Mouse (Mus musculus) thymus, adult 2 months (tissue): ENCODE results near the gene Gm20388.

Experiments used
- CTCF ChIP-seq: fragments of 200-500 bp; IDR thresholded peaks from 2 replicates; pipeline ENCODE4 v1.5.1; 2012; ENCODE audit warnings: mild to moderate bottlenecking, control low read depth, low read length, moderate library complexity, borderline replicate concordance; ENCODE audit not compliant: control insufficient read depth, poor library complexity, insufficient read depth; ENCODE audit errors: extremely low read depth
- POLR2A ChIP-seq: fragments of 200-500 bp; IDR thresholded peaks from 2 replicates; pipeline ENCODE4 v1.6.1; 2012; ENCODE audit warnings: mild to moderate bottlenecking, low read length, control low read depth, moderate library complexity; ENCODE audit not compliant: control insufficient read depth, poor library complexity, insufficient read depth; ENCODE audit errors: extremely low read depth

DNA sequence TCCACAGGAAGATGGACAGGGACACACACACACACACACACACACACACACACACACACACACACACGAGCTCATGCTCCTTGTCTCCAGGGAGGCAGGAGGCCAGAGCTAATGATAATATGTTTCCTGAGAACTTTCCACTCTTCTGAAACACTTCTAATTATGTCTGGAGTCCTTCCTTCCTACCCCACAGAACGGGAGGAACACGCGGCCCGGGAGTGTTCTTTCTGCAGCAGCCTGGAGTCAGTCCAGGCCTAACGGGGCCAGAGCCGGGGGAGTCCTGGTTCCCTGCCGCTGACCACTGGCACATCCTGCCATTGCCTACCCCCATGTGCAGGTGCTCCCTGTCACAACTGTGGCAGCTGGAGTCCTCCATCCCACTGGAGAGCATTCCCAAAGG, 1421.8 kb downstream of the Gm20388 start:
- no peak for TF ChIP-seq CTCF
- no peak for TF ChIP-seq POLR2A
